Mouse (Mus musculus) liver, embryonic 16.5 days (tissue): Measurements from ENCODE around the gene Tars. TPM values are rescaled to one million over a fixed set of nuclear protein-coding genes. Genes with fewer than 3 reads are reported as not detected.
A peak's percentile ranks its signal among the peaks of the same experiment; 100 is the strongest.

Source experiments
- ATAC-seq: fragments of 200-750 bp; cut with Nextera tagmentation; 2 replicates; pipeline ENCODE4 v1.8.0; 2017; ENCODE audit warnings: low read depth, mild to moderate bottlenecking, moderate number of reproducible peaks, moderate library complexity
- H3K27ac ChIP-seq: fragments of 300-500 bp; sonication (generic); 2 replicates; pipeline ENCODE4 v1.5.1; 2014; ENCODE audit warnings: mild to moderate bottlenecking, low read length
- H3K27me3 ChIP-seq: fragments of 300-500 bp; sonication (generic); 2 replicates; pipeline ENCODE4 v1.6.1; 2014; ENCODE audit warnings: low read depth, low read length, mixed read lengths; ENCODE audit not compliant: control insufficient read depth, insufficient read depth
- H3K36me3 ChIP-seq: fragments of 300-500 bp; sonication (generic); 2 replicates; pipeline ENCODE4 v1.6.1; 2014; ENCODE audit warnings: mild to moderate bottlenecking; ENCODE audit not compliant: control insufficient read depth, insufficient read depth
- H3K4me1 ChIP-seq: fragments of 300-500 bp; sonication (generic); 2 replicates; pipeline ENCODE4 v1.6.1; 2014; ENCODE audit warnings: low read depth, low read length, mixed read lengths; ENCODE audit not compliant: control insufficient read depth
- H3K4me2 ChIP-seq: fragments of 300-500 bp; sonication (generic); 2 replicates; pipeline ENCODE4 v1.6.1; 2014; ENCODE audit warnings: low read depth, low read length, mixed read lengths
- H3K4me3 ChIP-seq: fragments of 300-500 bp; sonication (generic); 2 replicates; pipeline ENCODE4 v1.5.1; 2014; ENCODE audit warnings: low read depth, mild to moderate bottlenecking, low read length
- H3K9ac ChIP-seq: fragments of 300-500 bp; sonication (generic); 2 replicates; pipeline ENCODE4 v1.6.1; 2014; ENCODE audit warnings: low read depth, low read length
- H3K9me3 ChIP-seq: fragments of 300-500 bp; sonication (generic); replicated peaks from 2 replicates; pipeline ENCODE4 v1.6.1; 2016; ENCODE audit warnings: low read length; ENCODE audit not compliant: control insufficient read depth
- WGBS: fragments of 180-500 bp; shearing (Covaris S2); extraction: QIAGEN DNeasy Blood & Tissue Kit; methylation state at CpG from one replicate; pipeline ENCODE4 v1.1.7; 2014; ENCODE audit not compliant: insufficient replicate concordance; 5-methylcytosine and 5-hydroxymethylcytosine counted together
- polyA plus RNA-seq: library from polyadenylated mRNA; unstranded; fragments of >200 nt; fragmentation: Nextera tagmentation; extraction: Ambion mirVana; gene quantifications from 2 replicates; pipeline ENCODE4 v1.2.1, GENCODE M21; 2015

Gene Tars
- polyA plus RNA-seq: 33.3 and 35.7 TPM in 2 replicates

DNA sequence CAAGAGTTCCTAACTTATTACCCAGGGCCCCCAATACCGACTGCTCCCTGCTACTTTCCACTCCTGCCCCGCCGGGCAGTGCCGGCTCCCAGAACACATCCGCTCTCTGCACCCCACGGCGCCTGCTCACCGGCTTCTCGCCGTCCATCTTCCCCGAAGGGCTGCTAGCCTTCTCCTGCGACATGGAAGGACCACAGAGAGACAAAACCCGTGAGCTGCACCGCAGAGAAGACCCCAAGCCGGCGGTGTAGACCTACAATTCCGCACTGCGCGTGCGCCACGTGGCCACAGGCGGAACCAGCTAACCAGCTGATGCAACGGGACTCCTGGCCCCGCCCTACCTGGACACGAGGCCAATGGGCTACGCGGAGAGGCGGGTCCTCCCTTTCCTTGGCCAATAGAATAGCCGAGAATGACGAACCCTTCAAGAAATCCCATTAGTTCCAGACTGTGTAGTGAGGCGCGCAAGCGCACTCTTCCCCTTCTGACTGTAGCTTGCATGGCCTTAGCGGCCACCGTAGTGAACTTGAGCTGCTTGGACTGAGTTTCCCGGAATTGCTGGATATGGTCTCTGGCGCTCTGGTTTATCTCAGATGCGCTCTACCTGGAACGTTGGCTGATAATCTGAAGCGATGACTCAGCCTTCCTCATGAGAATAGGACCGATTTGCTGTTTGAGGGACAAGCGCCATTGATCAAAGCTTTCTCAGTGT, at the start of gene Tars:
Gene Tars (minus strand): TSS at position 310 of the 712 bp plus-strand sequence.
- Histone ChIP-seq H3K9ac (peak within 1 kb of the TSS; percentile 87), H3K4me1 (peaks cover 12% of the 10 kb centered on the region), H3K4me2 (peak within 1 kb of the TSS; percentile 82), H3K27me3 (no peaks in the 10 kb centered on the region), H3K27ac (peak within 1 kb of the TSS; percentile 71), H3K4me3 (peak within 1 kb of the TSS; percentile 87), H3K9me3 (no peaks in the 10 kb centered on the region), H3K36me3 (no peaks in the 10 kb centered on the region; the same call in 1 of the 2 replicates)
- under 1% methylated on average over 42 of the region's 42 CpGs for WGBS
- peak; percentile 100 for ATAC-seq

DNA sequence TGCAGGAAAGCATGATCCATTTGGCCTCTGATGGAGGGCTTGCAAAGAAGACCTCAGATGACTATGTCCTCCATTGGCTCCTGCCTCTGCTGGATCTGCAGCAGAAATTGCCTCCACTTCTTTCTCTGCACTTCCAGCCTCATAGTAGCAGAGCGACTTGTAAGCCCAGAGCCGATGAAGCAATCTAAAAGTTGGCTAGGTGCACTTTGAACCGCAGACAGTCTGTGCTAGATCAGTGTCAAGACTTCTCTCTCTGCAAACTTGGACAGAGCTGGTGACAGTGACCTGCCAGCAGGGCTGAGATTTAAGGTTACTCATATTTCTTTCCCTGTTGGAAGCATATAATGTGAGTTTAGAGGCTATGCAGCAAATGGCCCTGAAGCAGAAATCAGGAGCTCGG, 37.9 kb upstream of the Tars start:
- Histone ChIP-seq H3K36me3 (no peaks in the 10 kb centered on the region), H3K4me2 (no peak overlapping the region), H3K27me3 (no peaks in the 10 kb centered on the region), H3K9me3 (no peaks in the 10 kb centered on the region), H3K27ac (no peak overlapping the region), H3K9ac (no peak overlapping the region), H3K4me3 (no peak overlapping the region), H3K4me1 (no peaks in the 10 kb centered on the region)
- 69% methylated on average over 4 of the region's 4 CpGs for WGBS
- no peak for ATAC-seq

DNA sequence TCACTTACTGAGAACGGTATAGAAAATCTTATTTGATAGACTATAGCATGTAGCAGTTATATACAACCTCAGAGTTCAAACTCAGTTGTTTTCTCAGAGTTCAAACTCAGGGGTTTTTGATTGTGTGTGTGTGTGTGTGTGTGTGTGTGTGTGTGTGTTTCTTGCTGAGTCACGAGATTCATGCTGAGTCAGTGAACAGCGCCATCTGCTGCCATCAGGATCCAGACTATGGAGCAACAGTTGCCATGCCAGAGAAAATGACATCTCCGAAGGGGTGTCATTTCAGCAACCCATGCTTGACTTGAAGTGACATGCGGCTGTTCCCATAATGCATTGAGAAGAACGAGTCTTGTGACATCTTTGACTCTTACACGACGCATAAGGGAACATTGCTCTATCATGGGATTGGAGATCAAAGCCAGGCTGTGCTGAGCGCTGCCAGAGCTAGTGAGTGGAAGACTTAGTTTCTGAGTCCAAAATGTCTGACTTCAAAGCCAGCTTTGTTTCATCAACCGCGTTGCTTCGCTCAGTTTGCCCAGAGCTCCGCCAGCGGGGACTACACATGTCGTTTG, 37.3 kb upstream of the Tars start:
- H3K4me3 ChIP-seq: no peak overlapping the region
- no peak overlapping the region for H3K9ac ChIP-seq
- H3K36me3 ChIP-seq: no peaks in the 10 kb centered on the region
- WGBS: 76% methylated on average over 15 of the region's 15 CpGs
- H3K9me3 ChIP-seq: no peaks in the 10 kb centered on the region
- no peak for ATAC-seq
- H3K4me2 ChIP-seq: no peak overlapping the region
- H3K4me1 ChIP-seq: no peaks in the 10 kb centered on the region
- no peaks in the 10 kb centered on the region for H3K27me3 ChIP-seq
- H3K27ac ChIP-seq: no peak overlapping the region

DNA sequence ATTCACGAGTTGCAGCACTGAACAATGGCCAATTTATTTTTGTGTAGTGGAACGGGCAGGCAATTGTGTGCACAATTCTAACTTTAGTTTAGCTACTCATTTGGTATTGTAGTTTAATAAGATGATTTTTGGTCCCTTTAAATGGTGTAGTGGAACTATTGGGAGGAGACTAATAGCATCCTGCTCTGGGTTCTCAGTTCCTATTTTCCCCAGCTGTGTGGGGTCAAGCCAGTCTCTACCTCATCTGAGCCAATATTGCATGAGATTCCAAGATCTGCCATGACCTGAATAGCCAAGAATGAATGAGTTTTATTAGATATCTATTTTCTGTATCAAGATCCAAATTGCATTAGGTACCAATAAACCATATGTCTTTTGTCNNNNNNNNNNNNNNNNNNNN, 27.4 kb upstream of the Tars start:
- Histone ChIP-seq H3K4me2 (no peak overlapping the region), H3K4me3 (no peak overlapping the region), H3K9me3 (no peaks in the 10 kb centered on the region), H3K27ac (no peak overlapping the region), H3K36me3 (no peaks in the 10 kb centered on the region), H3K4me1 (no peaks in the 10 kb centered on the region), H3K27me3 (no peaks in the 10 kb centered on the region), H3K9ac (no peak overlapping the region)
- WGBS: 65% methylated on average over 2 of the region's 2 CpGs
- ATAC-seq: no peak

DNA sequence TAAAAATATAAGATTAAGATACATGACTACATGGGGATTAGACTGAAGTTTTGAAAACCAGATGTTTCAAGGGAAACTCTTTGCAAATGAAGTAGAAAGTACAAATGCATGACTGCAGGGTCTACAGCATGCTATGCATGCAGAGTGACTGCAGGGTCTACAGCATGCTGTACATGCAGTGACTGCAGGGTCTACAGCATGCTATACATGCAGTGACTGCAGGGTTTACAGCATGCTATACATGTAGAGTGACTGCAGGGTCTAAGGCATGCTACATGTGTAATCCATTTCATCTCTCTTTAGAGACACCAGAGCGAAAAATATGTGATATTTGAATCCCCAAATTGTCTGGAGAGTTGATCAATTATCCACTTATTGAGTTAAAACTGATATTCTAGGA, 14.0 kb upstream of the Tars start:
- no peak for ATAC-seq
- Histone ChIP-seq H3K27ac (no peak overlapping the region), H3K4me2 (no peak overlapping the region), H3K4me3 (no peak overlapping the region), H3K4me1 (no peaks in the 10 kb centered on the region), H3K27me3 (no peaks in the 10 kb centered on the region), H3K9ac (no peak overlapping the region), H3K9me3 (no peaks in the 10 kb centered on the region), H3K36me3 (no peaks in the 10 kb centered on the region)
- WGBS: 59% methylated on average over 1 of the region's 1 CpGs

DNA sequence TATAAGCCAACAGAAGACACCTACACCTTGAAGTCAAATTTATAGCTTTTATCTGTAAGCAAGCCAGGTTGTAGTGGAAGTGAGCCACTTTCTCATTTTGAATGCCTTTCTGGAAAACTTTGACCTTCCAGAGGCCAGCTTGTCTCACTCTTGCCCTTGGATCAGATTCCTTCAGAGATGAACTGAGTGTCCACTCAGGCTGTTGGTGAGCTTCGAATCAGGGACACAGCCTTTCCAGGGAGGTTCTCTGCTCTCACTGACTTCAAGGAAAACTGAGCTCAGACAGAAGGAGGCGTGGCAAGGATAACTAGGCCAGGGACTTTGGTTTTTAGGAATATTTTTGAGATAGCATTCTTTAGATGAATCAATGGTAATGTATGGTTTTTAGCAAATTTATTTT, 13.1 kb upstream of the Tars start:
- H3K4me2 ChIP-seq: no peak overlapping the region
- H3K27ac ChIP-seq: no peak overlapping the region
- WGBS: 47% methylated on average over 2 of the region's 2 CpGs
- H3K36me3 ChIP-seq: no peaks in the 10 kb centered on the region
- H3K4me3 ChIP-seq: no peak overlapping the region
- no peak overlapping the region for H3K9ac ChIP-seq
- ATAC-seq: no peak
- no peaks in the 10 kb centered on the region for H3K27me3 ChIP-seq
- no peaks in the 10 kb centered on the region for H3K4me1 ChIP-seq
- no peaks in the 10 kb centered on the region for H3K9me3 ChIP-seq

DNA sequence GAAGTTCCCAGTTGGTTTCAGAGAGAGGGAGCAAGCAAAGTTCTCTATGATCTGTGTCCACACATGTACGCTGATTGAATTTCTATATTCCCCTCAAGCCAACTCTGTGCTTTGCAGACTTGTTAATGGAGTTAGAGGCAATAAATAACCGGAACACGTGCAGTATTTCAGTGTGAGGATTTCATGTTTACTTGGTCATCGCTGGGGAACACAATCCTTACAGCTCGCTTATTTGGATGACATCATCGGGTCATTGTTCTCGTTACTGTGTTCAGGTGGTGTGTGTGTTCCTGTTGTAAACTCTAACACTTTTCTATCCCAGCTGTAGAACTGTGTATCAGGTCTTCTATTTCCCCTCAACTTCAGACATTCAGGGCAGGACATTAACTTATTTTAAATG, 12.4 kb upstream of the Tars start:
- 53% methylated on average over 7 of the region's 7 CpGs for WGBS
- no peak for ATAC-seq
- Histone ChIP-seq H3K9ac (no peak overlapping the region), H3K4me1 (no peaks in the 10 kb centered on the region), H3K27ac (no peak overlapping the region), H3K4me3 (no peak overlapping the region), H3K27me3 (no peaks in the 10 kb centered on the region), H3K9me3 (no peaks in the 10 kb centered on the region), H3K36me3 (no peaks in the 10 kb centered on the region), H3K4me2 (no peak overlapping the region)

DNA sequence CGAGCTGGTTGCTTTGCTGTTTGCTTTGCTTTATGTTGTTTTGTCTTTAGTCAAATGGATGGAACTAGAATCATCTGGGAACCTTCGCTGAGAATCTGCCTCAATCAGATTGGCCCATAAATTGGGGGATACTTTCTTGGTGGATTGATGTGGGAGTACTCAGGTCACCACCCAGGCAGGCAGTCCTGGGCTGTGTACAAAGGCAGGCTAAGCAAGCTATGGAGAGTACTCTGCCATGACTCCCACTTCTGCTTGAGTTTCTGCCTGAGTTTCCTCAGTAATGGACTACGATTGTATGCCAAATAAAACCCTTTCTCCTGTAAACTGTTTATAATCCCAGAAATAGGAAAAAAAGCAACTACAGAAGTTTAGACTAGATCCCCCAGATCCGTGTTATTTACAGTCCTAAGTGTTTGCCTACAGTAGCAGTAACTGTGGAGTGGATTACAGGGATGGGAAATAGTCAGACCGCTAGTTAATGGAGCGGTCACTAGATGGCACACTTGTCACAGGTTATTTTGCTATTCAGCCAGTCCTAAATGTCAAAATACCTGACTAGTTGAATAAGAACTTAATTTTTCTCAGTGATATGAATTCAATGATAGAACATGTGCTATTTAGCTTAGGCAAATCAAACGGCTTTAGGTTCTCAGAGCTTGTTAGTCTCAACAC, 8.8 kb upstream of the Tars start:
- 25% methylated on average over 7 of the region's 7 CpGs for WGBS
- Histone ChIP-seq H3K9me3 (no peaks in the 10 kb centered on the region), H3K36me3 (no peaks in the 10 kb centered on the region), H3K9ac (no peak overlapping the region), H3K4me3 (no peak overlapping the region), H3K4me2 (no peak overlapping the region), H3K4me1 (no peaks in the 10 kb centered on the region), H3K27me3 (no peaks in the 10 kb centered on the region), H3K27ac (no peak overlapping the region)
- ATAC-seq: no peak

DNA sequence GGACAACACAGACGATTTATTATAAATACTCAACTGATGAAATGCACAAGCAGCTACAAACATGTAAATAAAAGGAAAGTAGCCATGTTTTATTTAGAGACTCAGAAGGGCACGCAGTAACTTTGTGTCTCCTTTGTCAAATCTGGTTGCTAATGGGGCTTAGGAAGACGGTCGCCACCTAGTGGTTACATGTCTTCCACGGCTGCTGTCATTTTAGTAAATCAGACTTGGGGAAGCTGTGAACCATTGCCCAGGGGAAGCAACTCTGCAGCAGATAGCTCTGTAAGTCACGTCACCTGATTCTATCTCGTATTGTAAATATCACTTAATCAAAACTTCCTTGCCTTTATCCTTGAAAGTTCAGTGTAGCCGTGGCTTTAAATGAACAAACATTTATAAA, 7.9 kb upstream of the Tars start:
- Histone ChIP-seq H3K27me3 (no peaks in the 10 kb centered on the region), H3K4me2 (no peak overlapping the region), H3K9me3 (no peaks in the 10 kb centered on the region), H3K9ac (no peak overlapping the region), H3K36me3 (no peaks in the 10 kb centered on the region), H3K27ac (no peak overlapping the region), H3K4me1 (no peaks in the 10 kb centered on the region), H3K4me3 (no peak overlapping the region)
- ATAC-seq: no peak
- WGBS: 5% methylated on average over 8 of the region's 8 CpGs
